Mouse (Mus musculus): ENCODE data around the gene Ccdc86. TPM values are rescaled to one million over a fixed set of nuclear protein-coding genes. Genes with fewer than 3 reads are reported as not detected.

Gene Ccdc86
- total RNA-seq, 2 experiments from 2014 or later = 15.4 to 18.5 TPM

- no peak for DNase-seq (ENCODE audit: low spot score in 2 of 2)
Observed at GRCm38 (mm10) chr19:10914291-10914690, 34.8 kb downstream of the Ccdc86 start.

- DNase-seq (ENCODE audit: low spot score in 2 of 2) = no peak
Observed at GRCm38 (mm10) chr19:10909087-10909721, 39.9 kb downstream of the Ccdc86 start.

DNA sequence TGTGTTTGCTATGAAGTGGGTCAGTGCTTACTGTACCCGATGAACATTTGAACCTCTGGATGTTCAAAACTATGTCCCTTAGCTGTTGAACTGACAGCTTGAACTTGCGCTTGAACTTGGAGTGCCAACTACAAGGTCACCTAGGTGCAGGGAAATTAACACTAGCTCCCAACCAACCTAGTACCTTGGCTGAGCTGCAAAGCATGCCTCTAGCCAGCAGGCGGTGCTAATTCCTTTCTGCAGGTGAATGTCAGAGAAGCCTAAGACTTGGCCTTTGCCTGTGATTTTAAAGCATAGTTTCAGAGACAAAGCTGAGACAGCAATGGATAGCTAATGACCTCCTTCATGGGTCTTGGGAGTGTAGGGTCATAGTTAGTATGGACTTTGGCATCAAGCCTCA, 41.2 kb downstream of the Ccdc86 start:
- no peak for DNase-seq (ENCODE audit: low spot score in 2 of 2)

GRCm38 (mm10) chr19:10905728-10906000, 43.4 kb downstream of the Ccdc86 start:
- DNase-seq (ENCODE audit: low spot score in 2 of 2) = no peak

GRCm38 (mm10) chr19:10904927-10905727, 43.9 kb downstream of the Ccdc86 start:
- DNase-seq (ENCODE audit: low spot score in 2 of 2) = peak in 1 of 2 experiments; percentile 53

GRCm38 (mm10) chr19:10904512-10904911, 44.6 kb downstream of the Ccdc86 start:
- DNase-seq (ENCODE audit: low spot score in 2 of 2) = no peak

- no peak for DNase-seq (ENCODE audit: low spot score in 2 of 2)
Observed at GRCm38 (mm10) chr19:10901046-10901445, 48.0 kb downstream of the Ccdc86 start.

DNA sequence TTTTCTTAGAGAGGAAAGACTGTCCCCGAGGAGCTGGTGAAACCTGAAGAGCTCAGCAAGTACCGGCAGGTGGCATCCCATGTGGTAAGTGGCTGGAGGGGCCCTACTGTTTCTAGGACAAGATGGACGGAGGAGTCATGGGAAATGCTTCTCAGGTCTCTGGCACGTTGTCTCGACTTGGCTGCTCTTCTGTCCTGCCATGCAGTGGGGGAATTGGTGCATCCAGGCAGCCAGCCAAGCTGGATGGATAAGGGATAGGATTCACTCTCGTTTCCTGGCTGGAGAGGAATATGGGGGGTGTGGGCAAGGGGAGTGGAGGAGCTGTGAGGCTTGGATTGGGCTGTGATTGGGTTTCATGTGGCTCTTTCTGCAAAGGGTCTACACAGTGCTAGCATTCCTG, 48.8 kb downstream of the Ccdc86 start:
- no peak for DNase-seq (ENCODE audit: low spot score in 2 of 2)

GRCm38 (mm10) chr19:10897491-10897890, 51.6 kb downstream of the Ccdc86 start:
- no peak for DNase-seq (ENCODE audit: low spot score in 2 of 2)

GRCm38 (mm10) chr19:10896849-10897248, 52.2 kb downstream of the Ccdc86 start:
- DNase-seq (ENCODE audit: low spot score in 2 of 2) = no peak

- no peak for DNase-seq (ENCODE audit: low spot score in 2 of 2)
Observed at GRCm38 (mm10) chr19:10895708-10896107, 53.4 kb downstream of the Ccdc86 start.

GRCm38 (mm10) chr19:10895016-10895528, 54.0 kb downstream of the Ccdc86 start, which contains the start of gene Prpf19:
Gene Prpf19 (plus strand): TSS chr19:10895231.
- DNase-seq (ENCODE audit: low spot score in 2 of 2) = peak; percentile 91 to 93

GRCm38 (mm10) chr19:10892201-10892600, 56.9 kb downstream of the Ccdc86 start:
- DNase-seq (ENCODE audit: low spot score in 2 of 2) = no peak

Other genes starting within 250 kb of the Ccdc86 start
- gene Cd5, start 210.3 kb downstream of the Ccdc86 start, total RNA-seq (2021) = under 1 TPM; 0.22 to 0.34 TPM
- gene Cd6, start 119.2 kb downstream of the Ccdc86 start, total RNA-seq (2021) = under 1 TPM; 0.20 to 0.23 TPM
- gene Slc15a3, start 109.5 kb downstream of the Ccdc86 start, total RNA-seq (2021) = 1 to 10 TPM; 3.5 to 3.8 TPM
- gene Tmem132a, start 79.3 kb downstream of the Ccdc86 start, total RNA-seq (2021) = 10 to 100 TPM; 40.7 to 48.1 TPM
- 10 to 100 TPM; 91.3 to 93.3 TPM for gene Tmem109, start 67.3 kb downstream of the Ccdc86 start, total RNA-seq (2021)
- 100 to 1,000 TPM; 253 to 266 TPM for gene Prpf19, start 54.0 kb downstream of the Ccdc86 start, total RNA-seq (2021)
- not detected for gene Zp1, start 28.6 kb downstream of the Ccdc86 start, total RNA-seq (2021)
- under 1 TPM in 1 of 2 experiments, not detected in 1; 0.23 TPM for gene Ptgdr2, start 12.1 kb downstream of the Ccdc86 start, total RNA-seq (2021)
- gene Ms4a10, start 25.4 kb upstream of the Ccdc86 start, total RNA-seq (2021) = 10 to 100 TPM; 15.6 to 15.9 TPM
- gene Ms4a15, start 44.0 kb upstream of the Ccdc86 start, total RNA-seq (2021) = under 1 TPM in 1 of 2 experiments, not detected in 1; 0.51 TPM
- gene Ms4a18, start 68.8 kb upstream of the Ccdc86 start, total RNA-seq (2021) = not detected
- gene Ms4a8a, start 131.8 kb upstream of the Ccdc86 start, total RNA-seq (2021) = 1 to 10 TPM; 1.1 to 1.5 TPM
- gene 1700017D01Rik, start 181.6 kb upstream of the Ccdc86 start, total RNA-seq (2021) = not detected
- gene 1700025F22Rik, start 216.1 kb upstream of the Ccdc86 start, total RNA-seq (2021) = not detected
- gene Ms4a13, start 247.5 kb upstream of the Ccdc86 start, total RNA-seq (2021) = not detected